ENCODE assay signal across 8 mouse cellular contexts in the genomic region with DNA sequence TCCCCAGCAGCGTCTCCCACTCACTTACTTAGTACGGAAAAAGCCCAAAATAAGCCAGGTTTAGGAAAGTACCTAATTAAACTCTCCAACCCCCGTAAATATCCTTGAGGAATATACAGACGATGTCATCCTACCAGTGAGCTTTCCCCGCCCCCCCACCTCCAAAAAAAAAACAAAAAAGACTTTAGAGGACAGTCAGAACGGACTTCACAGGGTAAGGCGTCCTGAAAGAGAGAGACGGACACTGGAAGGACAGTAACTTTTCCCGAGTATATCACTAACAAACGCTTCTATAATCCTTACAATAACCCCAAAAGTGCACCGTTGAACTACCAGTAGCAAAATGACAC. TPM values are rescaled to one million over a fixed set of nuclear protein-coding genes. Genes with fewer than 3 reads are reported as not detected.
DNase-seq lines count a peak whose midpoint lies in the region; ATAC-seq and TF ChIP-seq lines count a peak whose summit lies in the region.

No protein-coding gene starts in this region.

- no peaks in the 10 kb centered on the region for H3K9me3 ChIP-seq in lung, embryonic 14.5 days (ENCODE audit: low read depth, low read length)
- H3K9me3 ChIP-seq in limb, embryonic 14.5 days (ENCODE audit: control insufficient read depth, low read length) = no peaks in the 10 kb centered on the region

- peaks cover 15% of the 10 kb centered on the region for H3K36me3 ChIP-seq in lung, embryonic 14.5 days (ENCODE audit: insufficient read depth)
- H3K36me3 ChIP-seq in limb, embryonic 14.5 days (ENCODE audit: control insufficient read depth, insufficient read depth, low read length) = peaks cover 12% of the 10 kb centered on the region; the same call in 1 of the 2 replicates
- H3K36me3 ChIP-seq in small intestine, adult 2 months (ENCODE audit: control insufficient read depth, insufficient read depth, low read length) = no peaks in the 10 kb centered on the region

- no peak for DNase-seq in lung, embryonic 14.5 days
- DNase-seq in lung, postnatal 36 days = no peak
- DNase-seq in limb, embryonic 14.5 days (ENCODE audit: low spot score) = no peak
- DNase-seq in gastrocnemius, postnatal 10 days = no peak
- no peak for DNase-seq in layer of hippocampus, adult 9-11 months
- DNase-seq in left cerebral cortex, adult 11 months (ENCODE audit: low spot score) = no peak

- no peak for TF ChIP-seq CTCF in lung, embryonic 14.5 days (IDR thresholded peaks at IDR 0.05; ENCODE audit: low read depth)
- TF ChIP-seq CTCF in small intestine, adult 2 months (IDR thresholded peaks at IDR 0.05; ENCODE audit: extremely low read depth, insufficient read length, insufficient replicate concordance, low read depth, low read length) = no peak

- H3K27ac ChIP-seq in lung, embryonic 14.5 days (ENCODE audit: low read depth) = peak overlapping the region; percentile 66; the same call in 1 of the 2 replicates
- peak overlapping the region; percentile 53 for H3K27ac ChIP-seq in limb, embryonic 14.5 days (replicated peaks; ENCODE audit: low read depth, low read length)
- H3K27ac ChIP-seq in small intestine, adult 2 months (ENCODE audit: insufficient read depth, low read depth, low read length) = no peak overlapping the region

- H3K4me2 ChIP-seq in lung, embryonic 14.5 days = peak overlapping the region; percentile 86
- H3K4me2 ChIP-seq in limb, embryonic 14.5 days (replicated peaks; ENCODE audit: low read depth, low read length, severe bottlenecking) = peak overlapping the region; percentile 70

- H3K4me3 ChIP-seq in lung, embryonic 14.5 days (ENCODE audit: low read depth, low read length) = peak overlapping the region; percentile 57
- peak overlapping the region; percentile 56 for H3K4me3 ChIP-seq in limb, embryonic 14.5 days (replicated peaks; ENCODE audit: low read length)
- H3K4me3 ChIP-seq in small intestine, adult 2 months (ENCODE audit: low read depth, low read length) = peak overlapping the region; percentile 76

- H3K27me3 ChIP-seq in lung, embryonic 14.5 days (ENCODE audit: insufficient read depth, low read length) = no peaks in the 10 kb centered on the region
- H3K27me3 ChIP-seq in limb, embryonic 14.5 days (ENCODE audit: control insufficient read depth, insufficient read depth, low read length) = no peaks in the 10 kb centered on the region
- H3K27me3 ChIP-seq in small intestine, adult 2 months (ENCODE audit: control insufficient read depth, insufficient read depth, low read length) = peaks cover 16% of the 10 kb centered on the region

- H3K9ac ChIP-seq in lung, embryonic 14.5 days = peak overlapping the region; percentile 51
- H3K9ac ChIP-seq in limb, embryonic 14.5 days (ENCODE audit: low read depth, low read length, severe bottlenecking) = peak overlapping the region; percentile 57

- WGBS in lung, embryonic 14.5 days = 9% methylated on average over 11 of the region's 11 CpGs
- 9% methylated on average over 11 of the region's 11 CpGs for WGBS in limb, embryonic 14.5 days
- WGBS in small intestine, adult 2 months = 4% methylated on average over 11 of the region's 11 CpGs

- ATAC-seq in lung, embryonic 14.5 days (ENCODE audit: insufficient read depth) = peak; percentile 22
- ATAC-seq in erythroid progenitor cell, adult 5-6 weeks (replicated peaks; ENCODE audit: low FRiP score, poor library complexity, severe bottlenecking) = peak; percentile 40
- ATAC-seq in limb, embryonic 14.5 days (ENCODE audit: low FRiP score, low read depth) = peak; percentile 27; the same call in 1 of the 2 replicates

- 0 out of 2 replicates have a peak, but pooled peaks cover 5% of the 10 kb centered on the region for H3K4me1 ChIP-seq in lung, embryonic 14.5 days (ENCODE audit: insufficient read depth)
- peaks cover 9% of the 10 kb centered on the region; the same call in 1 of the 2 replicates for H3K4me1 ChIP-seq in limb, embryonic 14.5 days (ENCODE audit: control insufficient read depth, insufficient read depth, low read length)
- peaks cover 11% of the 10 kb centered on the region for H3K4me1 ChIP-seq in small intestine, adult 2 months (ENCODE audit: control insufficient read depth, insufficient read depth, insufficient read length, low read length)

- no peak for TF ChIP-seq POLR2A in limb, embryonic 14.5 days (IDR thresholded peaks at IDR 0.05; ENCODE audit: borderline replicate concordance, extremely low read depth, insufficient read depth, insufficient read length)
- TF ChIP-seq POLR2A in small intestine, adult 2 months (IDR thresholded peaks at IDR 0.05; ENCODE audit: low read depth, low read length) = no peak

RNA-seq across cellular contexts. Expression of gene Aaas, which starts 0.3 kb away (rescaled TPM):
- 99.1 and 103 TPM in 2 replicates for polyA plus RNA-seq in lung, embryonic 14.5 days (2014; fragmentation: Nextera tagmentation; extraction: Ambion mirVana)
- total RNA-seq in erythroid progenitor cell, adult 5-6 weeks (2015; ENCODE audit: low replicate concordance) = 41.9 and 51.5 TPM in 2 replicates
- total RNA-seq in erythroid progenitor cell, adult 5-6 weeks (2017; ENCODE audit: low replicate concordance) = 18.2 and 49.8 TPM in 2 replicates
- polyA plus RNA-seq in limb, embryonic 14.5 days (2012; rRNA removed) = 65.5 and 86.5 TPM in 2 replicates
- 54.4 and 59.6 TPM in 2 replicates for polyA plus RNA-seq in limb, embryonic 14.5 days (2014; fragmentation: Nextera tagmentation; extraction: Ambion mirVana)
- polyA plus RNA-seq in small intestine, adult 2 months (2012; rRNA removed) = 10.2 and 20.3 TPM in 2 replicates
- total RNA-seq in gastrocnemius, postnatal 10 days (2021) = 10 to 100 TPM in 1 of 2 experiments, 1 to 10 TPM in 1; 7.8 to 11.1 TPM

RNA-seq across cellular contexts. Expression of gene Sp7, which starts 16.1 kb away (rescaled TPM):
- 0.55 and 0.64 TPM in 2 replicates for polyA plus RNA-seq in lung, embryonic 14.5 days (2014; fragmentation: Nextera tagmentation; extraction: Ambion mirVana)
- not detected in 2 replicates for total RNA-seq in erythroid progenitor cell, adult 5-6 weeks (2015; ENCODE audit: low replicate concordance)
- not detected in 2 replicates for total RNA-seq in erythroid progenitor cell, adult 5-6 weeks (2017; ENCODE audit: low replicate concordance)
- polyA plus RNA-seq in limb, embryonic 14.5 days (2012; rRNA removed) = 22.5 and 32.5 TPM in 2 replicates
- polyA plus RNA-seq in limb, embryonic 14.5 days (2014; fragmentation: Nextera tagmentation; extraction: Ambion mirVana) = 7.9 and 11.7 TPM in 2 replicates
- not detected in 2 replicates for polyA plus RNA-seq in small intestine, adult 2 months (2012; rRNA removed)
- total RNA-seq in gastrocnemius, postnatal 10 days (2021) = 1 to 10 TPM in 1 of 2 experiments, under 1 TPM in 1; 0.14 to 7.4 TPM

RNA-seq across cellular contexts. Expression of gene Myg1, which starts 19.4 kb away (rescaled TPM):
- polyA plus RNA-seq in lung, embryonic 14.5 days (2014; fragmentation: Nextera tagmentation; extraction: Ambion mirVana) = 111 and 113 TPM in 2 replicates
- total RNA-seq in erythroid progenitor cell, adult 5-6 weeks (2015; ENCODE audit: low replicate concordance) = 27.8 and 39.0 TPM in 2 replicates
- total RNA-seq in erythroid progenitor cell, adult 5-6 weeks (2017; ENCODE audit: low replicate concordance) = 16.2 and 29.7 TPM in 2 replicates
- polyA plus RNA-seq in limb, embryonic 14.5 days (2012; rRNA removed) = 108 and 117 TPM in 2 replicates
- 91.1 and 92.1 TPM in 2 replicates for polyA plus RNA-seq in limb, embryonic 14.5 days (2014; fragmentation: Nextera tagmentation; extraction: Ambion mirVana)
- 15.9 and 30.0 TPM in 2 replicates for polyA plus RNA-seq in small intestine, adult 2 months (2012; rRNA removed)
- total RNA-seq in gastrocnemius, postnatal 10 days (2021) = 10 to 100 TPM; 18.7 to 20.8 TPM

RNA-seq across cellular contexts. Expression of gene Pfdn5, which starts 25.0 kb away (rescaled TPM):
- 477 and 511 TPM in 2 replicates for polyA plus RNA-seq in lung, embryonic 14.5 days (2014; fragmentation: Nextera tagmentation; extraction: Ambion mirVana)
- total RNA-seq in erythroid progenitor cell, adult 5-6 weeks (2015; ENCODE audit: low replicate concordance) = 121 and 130 TPM in 2 replicates
- total RNA-seq in erythroid progenitor cell, adult 5-6 weeks (2017; ENCODE audit: low replicate concordance) = 68.3 and 116 TPM in 2 replicates
- polyA plus RNA-seq in limb, embryonic 14.5 days (2012; rRNA removed) = 177 and 331 TPM in 2 replicates
- 527 and 545 TPM in 2 replicates for polyA plus RNA-seq in limb, embryonic 14.5 days (2014; fragmentation: Nextera tagmentation; extraction: Ambion mirVana)
- polyA plus RNA-seq in small intestine, adult 2 months (2012; rRNA removed) = 41.8 and 47.8 TPM in 2 replicates
- 100 to 1,000 TPM; 278 to 289 TPM for total RNA-seq in gastrocnemius, postnatal 10 days (2021)

RNA-seq across cellular contexts. Expression of gene Espl1, which starts 54.9 kb away (rescaled TPM):
- polyA plus RNA-seq in lung, embryonic 14.5 days (2014; fragmentation: Nextera tagmentation; extraction: Ambion mirVana) = 44.1 and 45.9 TPM in 2 replicates
- 145 and 158 TPM in 2 replicates for total RNA-seq in erythroid progenitor cell, adult 5-6 weeks (2015; ENCODE audit: low replicate concordance)
- total RNA-seq in erythroid progenitor cell, adult 5-6 weeks (2017; ENCODE audit: low replicate concordance) = 127 and 176 TPM in 2 replicates
- 37.2 and 40.0 TPM in 2 replicates for polyA plus RNA-seq in limb, embryonic 14.5 days (2012; rRNA removed)
- 27.2 and 27.3 TPM in 2 replicates for polyA plus RNA-seq in limb, embryonic 14.5 days (2014; fragmentation: Nextera tagmentation; extraction: Ambion mirVana)
- 3.6 and 5.8 TPM in 2 replicates for polyA plus RNA-seq in small intestine, adult 2 months (2012; rRNA removed)
- total RNA-seq in gastrocnemius, postnatal 10 days (2021) = 1 to 10 TPM; 5.3 to 7.8 TPM
